Mouse (Mus musculus) stomach, postnatal 0 days (tissue): ENCODE measurements around the gene Rufy2.

ENCODE experiments used
- CTCF ChIP-seq: IDR thresholded peaks from 2 replicates; pipeline ENCODE4 v1.5.1; 2016; ENCODE audit warnings: antibody characterized with exemption, low read depth, mild to moderate bottlenecking, moderate library complexity
- EP300 ChIP-seq: optimal IDR thresholded peaks from 2 replicates; pipeline ENCODE3; 2016; ENCODE audit warnings: antibody characterized with exemption

DNA sequence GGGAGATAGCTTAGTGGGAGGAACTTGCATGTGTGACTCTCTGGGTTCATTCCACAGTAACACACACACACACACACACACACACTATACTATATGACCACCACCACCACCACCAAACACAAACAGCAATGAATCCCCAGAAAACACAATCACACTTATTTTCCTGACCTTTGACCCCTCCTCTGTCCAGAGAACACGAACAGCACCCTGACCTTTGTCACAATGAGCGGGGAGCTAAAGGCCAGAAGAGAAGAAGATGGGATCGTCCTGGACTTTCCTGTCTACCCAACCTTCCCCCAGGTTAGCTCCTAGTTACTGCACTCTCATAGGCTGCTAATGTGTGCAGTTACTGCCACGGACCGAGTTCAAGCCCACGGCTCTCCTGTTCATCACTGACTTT, 72.0 kb downstream of the Rufy2 start:
- TF ChIP-seq EP300: no peak
- TF ChIP-seq CTCF: no peak
